Mouse (Mus musculus) forebrain, embryonic 15.5 days (tissue): Measurements from ENCODE around the gene Slc15a5. TPM values are rescaled to one million over a fixed set of nuclear protein-coding genes. Genes with fewer than 3 reads are reported as not detected.
A peak's percentile ranks its signal among the peaks of the same experiment; 100 is the strongest.

Source experiments
- ATAC-seq: fragments of 200-750 bp; cut with Nextera tagmentation; replicated peaks from 2 replicates; pipeline ENCODE4 v1.8.0; 2017; ENCODE audit warnings: mild to moderate bottlenecking, moderate TSS enrichment, moderate library complexity
- H3K27ac ChIP-seq: fragments of 300-500 bp; sonication (generic); replicated peaks from 2 replicates; pipeline ENCODE4 v1.5.1; 2015; ENCODE audit warnings: mild to moderate bottlenecking, inconsistent platforms
- H3K27me3 ChIP-seq: fragments of 300-500 bp; sonication (generic); 2 replicates; pipeline ENCODE4 v1.6.1; 2015; ENCODE audit warnings: inconsistent platforms
- H3K36me3 ChIP-seq: fragments of 300-500 bp; sonication (generic); 2 replicates; pipeline ENCODE4 v1.6.1; 2015; ENCODE audit warnings: mild to moderate bottlenecking, inconsistent platforms
- H3K4me1 ChIP-seq: fragments of 300-500 bp; sonication (generic); 2 replicates; pipeline ENCODE4 v1.6.1; 2015; ENCODE audit warnings: inconsistent platforms
- H3K4me2 ChIP-seq: fragments of 300-500 bp; sonication (generic); replicated peaks from 2 replicates; pipeline ENCODE4 v1.6.1; 2015; ENCODE audit warnings: mild to moderate bottlenecking, inconsistent platforms
- H3K4me3 ChIP-seq: fragments of 300-500 bp; sonication (generic); 2 replicates; pipeline ENCODE4 v1.5.1; 2015; ENCODE audit warnings: mild to moderate bottlenecking, inconsistent platforms
- H3K9ac ChIP-seq: fragments of 300-500 bp; sonication (generic); replicated peaks from 2 replicates; pipeline ENCODE4 v1.6.1; 2015; ENCODE audit warnings: mild to moderate bottlenecking, inconsistent platforms
- H3K9me3 ChIP-seq: fragments of 300-500 bp; sonication (generic); 2 replicates; pipeline ENCODE4 v1.6.1; 2016; ENCODE audit warnings: inconsistent platforms
- WGBS: fragments of 180-500 bp; shearing (Covaris S2); methylation state at CpG from one replicate; pipeline ENCODE4 v1.1.7; 2015; ENCODE audit warnings: mixed read lengths; 5-methylcytosine and 5-hydroxymethylcytosine counted together
- polyA plus RNA-seq: library from polyadenylated mRNA; unstranded; fragments of >200 nt; fragmentation: Nextera tagmentation; extraction: Ambion mirVana; gene quantifications from 2 replicates; pipeline ENCODE4 v1.2.1, GENCODE M21; 2015

Gene Slc15a5
- polyA plus RNA-seq, 1 experiment from 2014 or later, result not detected

GRCm38 (mm10) chr6:138053686-138054085 lies 26.0 kb downstream of the Slc15a5 start:
- WGBS, result 89% methylated on average over 9 of the region's 9 CpGs

GRCm38 (mm10) chr6:138045364-138045763 lies 34.4 kb downstream of the Slc15a5 start:
- H3K36me3 ChIP-seq, result no peaks in the 10 kb centered on the region
- H3K4me3 ChIP-seq, result no peak overlapping the region
- ATAC-seq, result no peak
- H3K9me3 ChIP-seq, result no peaks in the 10 kb centered on the region
- H3K27me3 ChIP-seq, result no peaks in the 10 kb centered on the region
- H3K9ac ChIP-seq, result no peak overlapping the region
- no peak overlapping the region for H3K27ac ChIP-seq
- H3K4me2 ChIP-seq, result no peak overlapping the region
- WGBS, result 97% methylated on average over 2 of the region's 2 CpGs
- H3K4me1 ChIP-seq, result no peaks in the 10 kb centered on the region

More at GRCm38 (mm10) chr6:138053686-138054085, 26.0 kb downstream of the Slc15a5 start:
- no peak overlapping the region for H3K4me3 ChIP-seq
- H3K4me1 ChIP-seq, result no peaks in the 10 kb centered on the region
- H3K36me3 ChIP-seq, result no peaks in the 10 kb centered on the region
- H3K9me3 ChIP-seq, result no peaks in the 10 kb centered on the region
- H3K27me3 ChIP-seq, result no peaks in the 10 kb centered on the region
- H3K27ac ChIP-seq, result no peak overlapping the region
- no peak overlapping the region for H3K4me2 ChIP-seq
- ATAC-seq, result no peak
- no peak overlapping the region for H3K9ac ChIP-seq

GRCm38 (mm10) chr6:138042891-138043290 lies 36.8 kb downstream of the Slc15a5 start:
- ATAC-seq, result no peak

GRCm38 (mm10) chr6:138041865-138042264 lies 37.9 kb downstream of the Slc15a5 start:
- Histone ChIP-seq H3K36me3 (no peaks in the 10 kb centered on the region), H3K27ac (no peak overlapping the region), H3K4me2 (no peak overlapping the region), H3K9me3 (no peaks in the 10 kb centered on the region), H3K27me3 (no peaks in the 10 kb centered on the region), H3K9ac (no peak overlapping the region), H3K4me3 (no peak overlapping the region), H3K4me1 (no peaks in the 10 kb centered on the region)
- 90% methylated on average over 4 of the region's 4 CpGs for WGBS
- ATAC-seq, result no peak

More at GRCm38 (mm10) chr6:138042891-138043290, 36.8 kb downstream of the Slc15a5 start:
- no peaks in the 10 kb centered on the region for H3K36me3 ChIP-seq
- no peak overlapping the region for H3K27ac ChIP-seq
- H3K9me3 ChIP-seq, result no peaks in the 10 kb centered on the region
- H3K9ac ChIP-seq, result no peak overlapping the region
- no peaks in the 10 kb centered on the region for H3K27me3 ChIP-seq
- no peaks in the 10 kb centered on the region for H3K4me1 ChIP-seq
- WGBS, result 92% methylated on average over 5 of the region's 5 CpGs
- no peak overlapping the region for H3K4me2 ChIP-seq
- no peak overlapping the region for H3K4me3 ChIP-seq

- Histone ChIP-seq H3K27me3 (no peaks in the 10 kb centered on the region), H3K27ac (no peak overlapping the region), H3K4me3 (no peak overlapping the region), H3K9me3 (no peaks in the 10 kb centered on the region), H3K4me1 (no peaks in the 10 kb centered on the region), H3K36me3 (no peaks in the 10 kb centered on the region), H3K4me2 (no peak overlapping the region), H3K9ac (no peak overlapping the region)
- no peak for ATAC-seq
- WGBS, result 87% methylated on average over 5 of the region's 5 CpGs
Observed at GRCm38 (mm10) chr6:138037587-138037986, 42.1 kb downstream of the Slc15a5 start.

- ATAC-seq, result no peak
- no peaks in the 10 kb centered on the region for H3K4me1 ChIP-seq
- no peak overlapping the region for H3K4me3 ChIP-seq
- H3K27ac ChIP-seq, result no peak overlapping the region
- H3K9me3 ChIP-seq, result no peaks in the 10 kb centered on the region
- H3K27me3 ChIP-seq, result no peaks in the 10 kb centered on the region
- 92% methylated on average over 12 of the region's 12 CpGs for WGBS
- no peak overlapping the region for H3K4me2 ChIP-seq
- H3K9ac ChIP-seq, result no peak overlapping the region
- no peaks in the 10 kb centered on the region for H3K36me3 ChIP-seq
Observed at GRCm38 (mm10) chr6:138036891-138037290, 42.8 kb downstream of the Slc15a5 start.

- no peaks in the 10 kb centered on the region for H3K27me3 ChIP-seq
- H3K4me3 ChIP-seq, result no peak overlapping the region
- no peak overlapping the region for H3K27ac ChIP-seq
- no peak overlapping the region for H3K9ac ChIP-seq
- H3K36me3 ChIP-seq, result no peaks in the 10 kb centered on the region
- no peak overlapping the region for H3K4me2 ChIP-seq
- no peaks in the 10 kb centered on the region for H3K4me1 ChIP-seq
- no peaks in the 10 kb centered on the region for H3K9me3 ChIP-seq
- no peak for ATAC-seq
Observed at GRCm38 (mm10) chr6:138016898-138017297, 62.8 kb downstream of the Slc15a5 start.

GRCm38 (mm10) chr6:138014976-138015674 lies 64.6 kb downstream of the Slc15a5 start:
- Histone ChIP-seq H3K27ac (no peak overlapping the region), H3K4me1 (no peaks in the 10 kb centered on the region), H3K4me3 (no peak overlapping the region), H3K9ac (no peak overlapping the region), H3K36me3 (no peaks in the 10 kb centered on the region), H3K27me3 (no peaks in the 10 kb centered on the region), H3K9me3 (no peaks in the 10 kb centered on the region), H3K4me2 (no peak overlapping the region)
- WGBS, result 87% methylated on average over 16 of the region's 16 CpGs
- ATAC-seq, result no peak

GRCm38 (mm10) chr6:138011955-138012354 lies 67.8 kb downstream of the Slc15a5 start:
- Histone ChIP-seq H3K36me3 (no peaks in the 10 kb centered on the region), H3K9ac (no peak overlapping the region)

GRCm38 (mm10) chr6:138007705-138008104 lies 72.0 kb downstream of the Slc15a5 start:
- H3K27ac ChIP-seq, result peak overlapping the region; percentile 27; the same call in 1 of the 2 replicates
- ATAC-seq, result peak; percentile 40
- no peak overlapping the region for H3K9ac ChIP-seq
- H3K4me2 ChIP-seq, result no peak overlapping the region
- WGBS, result 45% methylated on average over 6 of the region's 6 CpGs
- no peaks in the 10 kb centered on the region for H3K36me3 ChIP-seq
- peaks cover 2% of the 10 kb centered on the region; the same call in 1 of the 2 replicates for H3K4me1 ChIP-seq
- no peak overlapping the region for H3K4me3 ChIP-seq
- no peaks in the 10 kb centered on the region for H3K9me3 ChIP-seq
- no peaks in the 10 kb centered on the region for H3K27me3 ChIP-seq

More at GRCm38 (mm10) chr6:138011955-138012354, 67.8 kb downstream of the Slc15a5 start:
- no peak overlapping the region for H3K4me2 ChIP-seq
- H3K27ac ChIP-seq, result no peak overlapping the region
- no peak for ATAC-seq
- H3K9me3 ChIP-seq, result no peaks in the 10 kb centered on the region
- 89% methylated on average over 6 of the region's 6 CpGs for WGBS
- no peaks in the 10 kb centered on the region for H3K27me3 ChIP-seq
- H3K4me3 ChIP-seq, result no peak overlapping the region
- H3K4me1 ChIP-seq, result peaks cover 2% of the 10 kb centered on the region; the same call in 1 of the 2 replicates

- H3K4me1 ChIP-seq, result peaks cover 2% of the 10 kb centered on the region; the same call in 1 of the 2 replicates
- no peak overlapping the region for H3K4me3 ChIP-seq
- WGBS, result 72% methylated on average over 27 of the region's 27 CpGs
- H3K9ac ChIP-seq, result no peak overlapping the region
- no peaks in the 10 kb centered on the region for H3K27me3 ChIP-seq
- ATAC-seq, result peak; percentile 37; the same call in 1 of the 2 replicates
- no peak overlapping the region for H3K4me2 ChIP-seq
- no peaks in the 10 kb centered on the region for H3K36me3 ChIP-seq
- H3K27ac ChIP-seq, result peak overlapping the region; percentile 27; the same call in 1 of the 2 replicates
- no peaks in the 10 kb centered on the region for H3K9me3 ChIP-seq
Observed at GRCm38 (mm10) chr6:138006525-138007251, 73.0 kb downstream of the Slc15a5 start.

- no peak for ATAC-seq
- Histone ChIP-seq H3K4me1 (no peaks in the 10 kb centered on the region), H3K4me2 (no peak overlapping the region), H3K4me3 (no peak overlapping the region), H3K9ac (no peak overlapping the region), H3K9me3 (no peaks in the 10 kb centered on the region), H3K36me3 (no peaks in the 10 kb centered on the region), H3K27ac (no peak overlapping the region), H3K27me3 (no peaks in the 10 kb centered on the region)
Observed at GRCm38 (mm10) chr6:137989853-137990252, 89.9 kb downstream of the Slc15a5 start.
